Mouse (Mus musculus) left cerebral cortex, postnatal 25 days (tissue): ENCODE results near the gene Prr14l. TPM values are rescaled to one million over a fixed set of nuclear protein-coding genes. Genes with fewer than 3 reads are reported as not detected.
A peak's percentile ranks its signal among the peaks of the same experiment; 100 is the strongest.
"Not testable (repeated sequence)": the region's sequence is repeated elsewhere in the genome, so short reads cannot be mapped to it uniquely, and the experiment has no call there.

Source experiments
- DNase-seq, 2 experiments: peaks; one replicate each; pipeline ENCODE4 v3.0.0; 2022; ENCODE audit warnings: low spot score in 2 of 2, mixed read lengths in 1 of 2
- intact Hi-C: fragments of 180-260 bp; cut with DNase I; formaldehyde crosslinking; loops from one replicate; pipeline ENCODE4 v1.15.1; 2025
- total RNA-seq, 2 experiments: library from RNA; stranded (reverse); gene quantifications; 2 replicates each; pipeline ENCODE4 v1.2.3; 2021

Gene Prr14l
- total RNA-seq, 2 experiments from 2014 or later = 41.2 to 43.0 TPM

DNA sequence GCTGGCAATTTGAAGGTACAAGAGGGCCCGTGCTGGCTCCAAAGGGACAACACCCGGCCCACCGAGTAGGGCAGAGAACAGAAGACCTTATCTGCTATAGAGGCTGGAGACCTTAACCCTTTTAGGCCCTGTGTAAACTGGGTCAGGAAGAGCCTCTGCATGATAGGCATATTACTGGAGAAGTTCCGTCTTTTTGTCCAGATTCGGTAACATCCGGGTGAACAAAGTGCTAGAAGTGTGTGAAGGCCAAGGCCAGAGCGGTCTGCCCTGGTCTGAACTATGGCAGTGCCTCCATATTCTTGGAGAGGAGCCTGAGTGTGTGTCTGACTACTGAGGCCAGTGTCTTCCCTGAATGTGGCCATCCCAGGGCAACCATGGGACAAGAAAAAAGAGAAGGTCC lies 27.0 kb downstream of the Prr14l start, which contains the start of gene Gm20671:
TSS of gene Gm20671 (minus strand) at position 101 of the 400 bp plus-strand sequence.
- intact Hi-C loops = no loop called here
- no peak for DNase-seq

DNA sequence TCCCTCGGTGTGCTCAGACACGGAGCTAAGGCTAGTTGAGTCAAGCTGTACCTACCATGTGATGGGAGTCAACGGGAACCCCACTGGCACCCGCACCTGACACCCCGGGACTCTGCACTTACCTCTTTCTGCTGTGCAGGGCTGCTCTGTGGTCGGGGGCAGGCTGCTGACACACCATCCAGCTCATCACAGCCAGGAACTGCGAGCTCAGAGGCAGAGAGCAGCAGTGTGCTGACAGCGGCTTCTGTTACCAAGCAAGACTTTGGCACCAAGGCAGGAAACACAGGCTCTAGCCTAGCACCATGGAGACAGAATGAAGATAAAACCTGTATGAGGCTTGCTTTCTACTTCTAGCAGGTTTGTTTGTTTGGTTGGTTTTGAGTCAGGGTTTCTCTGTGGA lies 33.6 kb downstream of the Prr14l start:
- intact Hi-C loops = no loop called here
- DNase-seq = peak in 1 of 2 experiments; percentile 27

DNA sequence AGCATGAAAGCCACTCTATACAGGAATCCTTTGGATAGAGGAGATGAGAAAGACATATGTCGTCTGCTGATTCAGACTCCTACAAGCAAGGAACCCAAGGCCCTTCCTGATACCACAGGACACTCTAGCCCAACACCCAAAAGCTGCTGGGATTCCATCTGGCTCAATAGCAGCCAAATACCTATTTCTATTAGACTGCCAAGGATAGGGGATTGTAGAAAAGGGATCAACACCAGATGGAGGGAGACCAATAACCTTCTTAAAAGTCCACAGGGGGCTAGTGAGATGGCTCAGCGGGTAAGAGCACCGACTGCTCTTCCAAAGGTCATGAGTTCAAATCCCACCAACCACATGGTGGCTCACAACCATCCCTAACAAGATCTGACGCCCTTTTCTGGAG lies 38.7 kb downstream of the Prr14l start:
- DNase-seq = no peak
- intact Hi-C loops = no loop called here

DNA sequence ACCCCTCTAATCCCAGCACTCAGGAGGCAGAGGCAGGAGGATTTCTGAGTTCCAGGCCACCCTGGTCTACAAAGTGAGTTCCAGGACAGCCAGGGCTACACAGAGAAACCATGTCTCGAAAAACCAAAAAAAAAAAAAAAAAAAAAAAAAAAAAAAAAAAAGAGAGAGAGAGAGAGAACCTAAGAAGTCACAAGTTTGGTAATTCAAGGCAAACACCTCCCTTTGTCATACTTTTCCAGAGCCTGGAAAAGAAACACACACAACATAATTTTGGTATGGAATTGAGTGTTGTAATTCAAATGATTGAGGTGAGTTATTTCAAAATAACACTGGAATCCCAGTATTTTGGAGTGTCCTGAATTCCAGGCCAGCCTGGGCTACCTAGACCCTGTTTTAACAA lies 67.6 kb downstream of the Prr14l start:
- not testable (repeated sequence) for DNase-seq
- intact Hi-C loops = loop anchor here (5.0 kb wide), 1 partner anchor 66 kb away; the partner anchor contains the start of gene Prr14l

DNA sequence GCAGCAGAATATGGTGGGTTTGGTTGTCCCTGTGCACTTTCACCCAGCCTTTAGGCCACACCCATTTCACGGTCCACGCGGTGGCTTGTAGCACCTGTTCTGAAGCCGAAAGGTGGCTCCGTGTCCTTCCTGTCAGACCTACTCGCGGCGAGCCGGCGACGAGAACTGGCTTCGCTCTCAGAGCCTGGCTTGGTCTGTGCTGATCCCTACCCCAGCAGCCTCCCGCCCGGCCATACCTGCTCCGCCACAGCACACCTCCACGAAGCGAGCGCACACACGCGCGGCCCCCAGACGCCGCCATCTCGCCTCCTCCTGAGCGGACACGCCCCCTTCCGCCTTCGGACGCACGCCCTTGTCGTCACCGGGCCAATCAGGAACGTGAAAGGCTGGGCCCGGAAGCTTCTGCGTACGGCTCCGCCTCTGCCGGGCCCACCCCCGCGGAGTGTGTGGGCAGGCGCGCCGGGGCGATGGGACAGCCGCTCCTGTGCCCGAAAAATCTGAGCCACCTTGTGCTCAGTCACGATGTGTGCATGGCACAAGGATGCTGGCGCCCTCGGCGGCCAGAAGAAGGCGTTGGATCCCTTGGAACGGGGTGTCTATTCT lies 68.6 kb downstream of the Prr14l start, which contains the start of gene Pisd:
TSS of gene Pisd (minus strand) at position 334 of the 603 bp plus-strand sequence.
- DNase-seq = peak; percentile 98 to 99
- intact Hi-C loops = loop anchor here (1.0 to 5.0 kb wide), 2 partner anchors 43 to 67 kb away; partner anchors contain the start of gene Prr14l

DNA sequence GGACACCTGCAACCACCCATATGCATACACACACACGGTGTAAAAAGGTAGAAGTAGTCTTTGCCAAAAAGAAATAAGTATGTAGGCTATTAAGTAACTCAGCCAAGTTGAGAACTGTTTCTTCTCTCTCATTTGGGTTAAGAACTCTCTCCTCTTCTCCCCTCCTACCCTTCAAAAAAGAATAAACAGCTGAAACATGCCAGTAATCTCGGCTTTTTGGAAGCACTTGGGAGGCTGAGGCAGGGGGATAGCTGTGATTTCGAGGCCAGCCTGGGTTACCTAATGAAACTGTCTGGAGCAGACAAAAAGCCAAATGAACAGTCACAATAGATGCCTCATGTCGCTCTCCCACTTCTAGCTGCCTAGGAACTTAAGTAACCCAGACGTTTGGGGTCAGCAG lies 69.3 kb downstream of the Prr14l start:
- intact Hi-C loops = loop anchor here (1.0 to 5.0 kb wide), 2 partner anchors 42 to 68 kb away; partner anchors contain the start of gene Prr14l
- DNase-seq = no peak

DNA sequence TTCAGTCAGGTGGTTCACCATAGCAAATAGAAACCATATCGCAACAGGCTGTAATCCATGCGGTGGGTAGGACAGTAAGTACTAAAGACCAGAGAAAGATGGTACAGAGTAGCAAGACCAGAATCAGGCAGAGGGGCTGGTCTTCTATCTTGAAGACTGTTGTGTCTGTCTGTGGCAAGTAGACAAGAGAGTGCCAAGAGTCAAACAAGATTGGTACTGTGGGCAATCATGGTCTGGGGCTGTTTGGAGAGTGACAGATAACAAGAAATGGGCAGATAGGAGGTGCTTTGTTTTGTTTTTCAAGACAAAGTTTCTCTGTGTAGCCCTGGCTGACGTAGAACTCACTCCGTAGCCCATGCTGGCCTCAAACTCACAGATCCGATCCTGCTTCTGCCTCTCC lies 72.5 kb downstream of the Prr14l start:
- intact Hi-C loops = no loop called here
- DNase-seq = no peak

DNA sequence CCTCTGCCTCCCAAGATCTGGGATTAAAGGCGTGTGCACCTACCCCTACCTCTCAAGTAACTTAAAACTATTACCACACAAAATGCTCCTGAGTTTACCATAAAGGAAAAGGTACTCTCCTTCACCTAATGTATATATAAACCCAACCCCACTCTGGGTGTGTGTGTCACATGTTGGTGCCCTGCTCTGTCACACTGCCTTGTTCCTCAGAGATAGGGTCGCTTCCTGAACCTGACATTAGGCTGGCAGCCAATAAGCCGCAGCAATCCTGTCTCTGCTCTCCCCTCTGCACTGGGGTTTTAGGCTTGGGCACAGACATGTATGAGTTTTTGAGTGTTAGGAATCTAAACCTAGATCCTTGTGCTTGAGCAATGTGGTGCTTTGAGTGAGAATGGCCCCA lies 75.9 kb downstream of the Prr14l start:
- intact Hi-C loops = no loop called here
- DNase-seq = no peak

DNA sequence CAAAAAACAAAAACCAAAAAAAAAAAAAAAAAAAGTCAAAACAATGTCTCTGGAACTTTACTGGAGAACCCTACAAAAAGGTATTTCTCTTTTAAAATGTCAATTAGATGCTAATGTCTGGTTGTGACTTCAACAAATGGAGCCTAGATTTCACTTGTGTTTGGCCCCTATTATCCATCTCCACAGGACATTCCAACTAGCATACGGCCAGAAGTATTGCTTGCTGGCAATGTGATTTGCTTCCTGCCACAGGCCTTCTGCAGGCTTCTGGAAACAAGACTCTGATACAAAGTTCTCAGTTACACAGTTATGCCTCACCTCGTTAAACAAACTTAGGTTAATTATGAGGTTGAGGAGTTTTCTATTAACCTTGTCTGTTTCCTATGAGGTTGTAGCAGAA lies 81.7 kb downstream of the Prr14l start:
- intact Hi-C loops = no loop called here

DNA sequence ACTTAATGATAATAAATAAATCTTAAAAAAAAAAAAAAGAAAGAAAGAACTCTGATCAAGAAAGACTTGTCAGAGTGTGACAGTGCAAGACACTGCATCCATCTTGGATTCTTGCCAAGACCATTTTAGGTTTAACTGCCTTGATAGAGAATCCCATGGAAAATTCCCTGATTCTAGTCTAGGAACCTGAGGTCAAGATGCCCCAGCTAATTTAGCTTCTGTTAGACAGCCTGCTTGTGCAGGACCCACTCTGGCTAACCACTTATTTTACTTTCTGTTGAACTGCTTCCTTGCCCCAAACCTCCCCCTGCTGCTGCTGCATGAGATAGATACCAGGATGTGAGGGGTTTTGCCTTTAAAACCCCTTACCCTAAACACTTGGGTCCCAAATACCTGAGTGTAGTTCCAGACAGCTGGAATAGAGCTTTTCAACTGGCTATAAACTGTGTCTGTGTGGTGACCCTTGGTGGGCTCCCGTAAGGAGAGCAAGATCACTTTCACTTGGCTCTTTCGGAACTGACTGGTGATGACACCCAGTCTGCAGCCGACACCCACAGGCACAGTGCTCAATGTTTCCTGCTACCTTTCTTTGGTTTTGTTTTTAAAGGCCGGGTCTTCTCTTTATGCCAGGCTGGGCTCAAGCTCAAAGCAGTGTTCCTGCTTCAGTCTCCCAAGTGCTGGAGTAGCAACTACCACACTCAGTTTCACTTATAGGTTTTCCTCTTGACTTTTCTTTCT lies 86.3 kb downstream of the Prr14l start:
- no peak for DNase-seq
- intact Hi-C loops = no loop called here

More for the DNA sequence above, 81.7 kb downstream of the Prr14l start:
- DNase-seq = no peak

DNA sequence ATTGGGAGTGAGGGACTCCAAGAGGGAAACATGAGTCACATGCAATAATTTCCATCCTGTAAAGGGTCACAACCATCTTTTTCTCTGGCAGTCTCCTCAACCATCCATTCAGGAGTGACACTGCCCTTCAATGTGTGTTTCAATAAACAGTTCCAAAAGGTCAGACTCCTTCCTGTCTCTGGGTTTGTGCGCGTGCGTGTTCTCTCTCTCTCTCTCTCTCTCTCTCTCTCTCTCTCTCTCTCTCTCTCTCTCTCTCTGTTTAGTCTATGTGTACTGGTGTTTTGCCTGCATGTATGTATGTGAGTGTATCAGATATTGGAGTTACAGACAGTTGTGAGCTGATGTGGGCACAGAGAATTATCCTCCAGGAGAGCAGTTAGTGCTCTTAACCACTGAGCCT lies 87.1 kb downstream of the Prr14l start:
- DNase-seq = no peak
- intact Hi-C loops = no loop called here

DNA sequence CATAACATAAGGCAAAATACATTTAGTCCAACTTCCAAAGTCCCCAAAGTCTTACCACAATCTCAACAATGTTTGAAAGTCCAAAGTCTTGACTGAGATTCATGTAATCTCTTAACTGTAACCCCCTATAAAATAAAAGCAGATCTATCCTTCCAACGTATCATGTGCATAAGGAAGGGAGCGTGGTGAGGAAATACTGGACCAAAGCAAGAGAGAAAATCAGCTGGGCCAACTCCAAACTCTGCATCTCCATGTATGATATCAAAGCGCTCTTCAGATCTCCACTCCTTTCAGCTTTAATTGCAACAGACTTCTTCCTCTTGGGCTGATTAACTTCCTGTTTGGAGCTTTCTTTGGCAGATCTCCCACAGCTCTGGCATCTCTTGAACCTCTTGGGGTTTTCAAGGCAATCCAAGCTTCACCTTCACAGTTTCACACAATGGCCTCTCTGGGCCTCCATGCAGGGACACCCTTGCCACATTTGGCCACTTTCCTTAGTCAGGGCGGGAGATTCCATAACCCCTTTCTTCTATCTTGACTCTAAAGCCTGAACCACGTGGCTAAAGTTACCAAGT lies 92.4 kb downstream of the Prr14l start:
- no peak for DNase-seq
- intact Hi-C loops = no loop called here

DNA sequence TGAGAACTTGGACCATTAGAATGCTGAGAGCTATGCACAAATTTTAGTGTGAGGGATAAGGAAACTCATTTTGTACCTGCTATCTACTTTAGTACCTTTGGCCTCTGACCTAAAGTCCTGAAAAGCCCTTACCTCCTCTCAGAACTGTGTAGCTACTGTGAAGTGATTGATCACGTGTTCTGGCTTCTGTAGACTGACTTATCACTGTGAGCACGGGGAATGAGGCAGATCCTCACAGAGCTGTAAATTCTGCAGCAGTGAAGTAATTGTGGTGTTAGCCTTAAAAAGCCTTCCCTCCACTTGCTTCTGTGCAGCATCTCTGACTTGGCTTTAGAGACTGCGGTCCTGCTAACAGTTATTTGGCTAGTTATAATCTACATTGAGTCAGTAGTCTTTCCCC lies 93.3 kb downstream of the Prr14l start:
- intact Hi-C loops = no loop called here
- no peak for DNase-seq

DNA sequence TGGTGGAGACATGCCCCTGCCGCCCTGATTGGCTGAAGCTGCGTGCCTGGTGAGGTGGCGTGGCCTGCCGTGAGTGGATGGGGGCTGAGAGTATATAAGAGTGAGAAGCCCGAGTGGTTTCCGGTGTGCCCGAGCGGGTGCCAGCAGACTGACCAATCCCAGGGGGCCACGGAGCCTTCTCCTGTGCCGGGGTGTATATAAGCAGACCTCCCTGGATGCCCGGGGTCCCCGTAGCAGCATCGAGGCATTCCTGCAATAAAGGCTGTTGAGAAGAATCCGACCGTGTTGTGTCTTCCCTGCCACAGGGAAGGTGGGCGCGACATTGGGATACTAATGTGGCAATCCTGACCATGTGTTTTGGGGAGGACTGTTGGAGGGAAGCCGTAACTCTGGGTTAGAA lies 93.7 kb downstream of the Prr14l start:
- DNase-seq, intact Hi-C loops: not testable (repeated sequence)

DNA sequence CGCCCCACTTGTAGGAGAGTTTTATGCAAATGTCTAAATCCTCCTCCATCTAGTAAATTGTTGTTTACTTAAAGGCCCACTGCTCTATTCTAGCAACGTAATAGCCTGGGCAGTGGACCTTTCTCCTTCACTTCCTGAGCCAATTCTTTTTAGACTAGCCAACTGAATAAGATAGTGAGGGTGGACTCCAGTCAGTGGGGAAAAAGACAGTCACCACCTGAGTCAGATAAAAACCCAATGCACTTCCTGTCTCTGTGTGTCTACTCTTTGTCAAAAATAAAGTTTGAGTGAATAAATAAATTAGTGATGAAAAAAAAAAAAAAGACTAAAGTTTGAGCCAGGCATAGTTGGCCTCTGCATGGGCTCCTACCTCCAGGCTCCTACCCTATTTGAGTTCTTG lies 94.4 kb downstream of the Prr14l start:
- DNase-seq = no peak
- intact Hi-C loops = no loop called here

DNA sequence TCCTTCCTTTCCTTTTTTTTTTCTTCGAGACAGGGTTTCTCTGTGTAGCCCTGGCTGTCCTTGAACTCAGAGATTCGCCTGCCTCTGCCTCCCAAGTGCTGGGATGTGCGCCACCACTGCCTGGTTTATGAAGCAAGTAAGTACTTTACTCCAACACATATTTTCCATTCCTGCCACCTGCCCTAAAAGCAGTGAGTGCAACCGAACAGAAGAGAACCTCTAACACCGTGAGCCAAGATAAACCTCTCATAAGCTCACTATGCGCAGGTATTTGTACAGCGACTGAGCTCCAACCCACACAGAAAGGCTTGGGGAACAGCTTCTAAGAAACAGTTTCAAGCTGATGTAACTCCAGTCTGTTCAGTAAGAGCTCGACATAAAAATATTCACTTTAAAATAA lies 97.9 kb downstream of the Prr14l start:
- DNase-seq = no peak

DNA sequence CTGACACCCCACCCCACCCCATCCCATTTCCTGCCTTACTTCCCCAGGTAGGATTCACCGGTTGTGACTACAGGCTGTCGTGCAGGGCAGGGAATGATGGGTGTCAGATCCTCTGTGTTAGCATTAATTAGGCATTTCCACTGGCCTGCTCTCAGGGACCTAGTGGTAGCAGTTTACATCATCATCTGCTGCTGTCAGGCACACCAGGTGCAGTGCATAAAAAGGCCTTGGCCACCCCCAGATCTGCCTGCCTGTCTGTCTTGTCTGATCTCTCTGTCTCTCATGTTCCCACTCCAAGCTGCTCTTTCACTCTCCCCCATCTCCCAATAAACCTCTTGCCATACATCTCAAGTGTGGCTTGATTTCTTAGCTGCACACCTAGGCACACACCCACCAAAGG lies 102.3 kb downstream of the Prr14l start:
- peak in 1 of 2 experiments; percentile 43 for DNase-seq
- intact Hi-C loops = no loop called here

More for the DNA sequence above, 97.9 kb downstream of the Prr14l start:
- intact Hi-C loops = no loop called here

DNA sequence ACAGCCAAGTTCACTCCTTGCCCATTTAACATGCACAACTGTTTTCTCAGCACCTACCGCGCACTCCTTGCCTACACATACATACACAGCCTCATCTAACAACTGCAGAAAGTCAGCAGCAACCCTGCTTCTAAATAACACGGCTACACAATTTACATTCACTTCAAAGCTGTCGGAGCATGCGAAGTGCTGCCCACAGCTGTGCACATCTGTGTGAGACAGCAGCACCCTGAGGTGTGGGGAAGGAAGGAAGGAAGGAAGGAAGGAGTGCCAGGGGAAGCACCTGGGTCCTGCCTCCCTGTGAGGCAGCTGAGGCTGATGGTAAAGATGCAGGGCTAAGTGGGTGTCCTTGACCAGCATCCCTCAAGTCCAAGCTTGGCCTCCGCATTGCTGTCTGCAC lies 105.1 kb downstream of the Prr14l start:
- DNase-seq = no peak
- intact Hi-C loops = loop anchor here (5.0 to 10.0 kb wide), 2 partner anchors 162 to 286 kb away; no protein-coding TSS in a partner anchor

DNA sequence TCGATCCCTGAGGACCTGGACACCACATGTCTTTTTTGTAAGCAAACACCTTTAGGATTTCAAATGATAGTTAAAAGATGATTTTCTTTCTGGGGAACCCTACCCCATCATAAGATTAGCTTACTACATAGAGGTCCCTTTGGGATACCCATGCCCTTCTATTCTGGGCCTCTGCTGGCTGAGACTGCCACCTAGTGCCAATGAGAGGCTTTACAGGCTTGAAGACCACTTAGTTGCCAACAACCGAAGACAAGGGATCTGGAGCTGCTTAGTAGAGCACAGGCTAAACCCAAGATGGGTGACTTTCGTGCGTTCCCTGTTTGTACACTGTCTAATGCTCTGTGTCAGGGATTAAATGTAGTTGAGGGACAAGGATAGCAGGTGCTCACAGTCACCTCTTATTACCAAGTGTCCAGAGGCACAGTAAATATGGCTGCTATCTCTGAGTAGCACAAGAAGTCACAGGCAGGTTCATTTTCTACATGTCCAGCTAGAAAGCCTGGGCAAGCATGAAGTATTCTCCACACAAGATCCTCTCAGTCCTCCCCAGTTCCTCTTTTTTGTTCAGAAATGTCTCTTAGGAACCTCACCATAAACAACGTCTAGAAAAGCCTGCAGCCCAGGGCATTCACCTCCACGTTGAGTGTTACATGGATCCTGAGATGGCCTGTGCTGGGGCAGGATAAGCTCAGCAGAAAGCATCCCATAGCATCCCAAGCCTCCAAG lies 106.2 kb downstream of the Prr14l start:
- DNase-seq = peak; percentile 57 to 70
- intact Hi-C loops = loop anchor here (2.0 to 10.0 kb wide), 3 partner anchors 33 to 287 kb away; no protein-coding TSS in a partner anchor
